Mouse (Mus musculus) heart, postnatal 0 days (tissue): ENCODE results near the gene Als2cr12. TPM values are rescaled to one million over a fixed set of nuclear protein-coding genes. Genes with fewer than 3 reads are reported as not detected.

ENCODE experiments used
- ATAC-seq: fragments of 200-750 bp; cut with Nextera tagmentation; 2 replicates; pipeline ENCODE4 v1.8.0; 2017; ENCODE audit warnings: low read depth, moderate number of reproducible peaks, moderate library complexity; ENCODE audit not compliant: insufficient read depth
- DNase-seq: peaks from one replicate; pipeline ENCODE4 v3.0.0-alpha.2; 2016; ENCODE audit warnings: low spot score
- H3K27ac ChIP-seq: fragments of 300-500 bp; sonication (generic); 2 replicates; pipeline ENCODE4 v1.5.1; 2014; ENCODE audit warnings: low read depth, mild to moderate bottlenecking
- H3K27me3 ChIP-seq: fragments of 300-500 bp; sonication (generic); 2 replicates; pipeline ENCODE4 v1.6.1; 2014; ENCODE audit warnings: low read length, mixed read lengths; ENCODE audit not compliant: control insufficient read depth, insufficient read depth
- H3K36me3 ChIP-seq: fragments of 300-500 bp; sonication (generic); replicated peaks from 2 replicates; pipeline ENCODE4 v1.6.1; 2014; ENCODE audit warnings: low read length, mixed read lengths; ENCODE audit not compliant: control insufficient read depth, insufficient read depth
- H3K4me1 ChIP-seq: fragments of 300-500 bp; sonication (generic); 2 replicates; pipeline ENCODE4 v1.6.1; 2014; ENCODE audit warnings: antibody characterized with exemption; ENCODE audit not compliant: control insufficient read depth, insufficient read depth
- H3K4me2 ChIP-seq: fragments of 300-500 bp; sonication (generic); 2 replicates; pipeline ENCODE4 v1.6.1; 2014; ENCODE audit warnings: low read depth, mild to moderate bottlenecking, low read length, moderate library complexity
- H3K4me3 ChIP-seq: fragments of 300-500 bp; sonication (generic); 2 replicates; pipeline ENCODE4 v1.5.1; 2014; ENCODE audit warnings: low read depth, low read length
- H3K9ac ChIP-seq: fragments of 300-500 bp; sonication (generic); replicated peaks from 2 replicates; pipeline ENCODE4 v1.6.1; 2014; ENCODE audit warnings: low read depth, low read length, mixed read lengths
- H3K9me3 ChIP-seq: fragments of 300-500 bp; sonication (generic); replicated peaks from 2 replicates; pipeline ENCODE4 v1.6.1; 2016; ENCODE audit warnings: low read length; ENCODE audit not compliant: control insufficient read depth
- CTCF ChIP-seq: IDR thresholded peaks from 2 replicates; pipeline ENCODE4 v1.5.1; 2016; ENCODE audit warnings: antibody characterized with exemption, control low read depth, low read depth
- EP300 ChIP-seq: IDR thresholded peaks from 2 replicates; pipeline ENCODE4 v1.6.1; 2016; ENCODE audit warnings: antibody characterized with exemption, low read depth
- WGBS: fragments of 180-500 bp; shearing (Covaris S2); extraction: QIAGEN DNeasy Blood & Tissue Kit; methylation state at CpG from one replicate; pipeline ENCODE4 v1.1.7; 2014; 5-methylcytosine and 5-hydroxymethylcytosine counted together
- polyA plus RNA-seq: library from polyadenylated mRNA; unstranded; fragments of >200 nt; fragmentation: Nextera tagmentation; extraction: Ambion mirVana; gene quantifications from 2 replicates; pipeline ENCODE4 v1.2.1, GENCODE M21; 2015
- total RNA-seq: library from RNA; depleted of rRNA; stranded (reverse); fragments of >200 nt; gene quantifications from 2 replicates; pipeline ENCODE4 v1.2.3, GENCODE M21; 2014; ENCODE audit warnings: low replicate concordance

The Als2cr12 gene
- total and polyA plus RNA-seq, 2 experiments from 2014 or later: not detected

DNA sequence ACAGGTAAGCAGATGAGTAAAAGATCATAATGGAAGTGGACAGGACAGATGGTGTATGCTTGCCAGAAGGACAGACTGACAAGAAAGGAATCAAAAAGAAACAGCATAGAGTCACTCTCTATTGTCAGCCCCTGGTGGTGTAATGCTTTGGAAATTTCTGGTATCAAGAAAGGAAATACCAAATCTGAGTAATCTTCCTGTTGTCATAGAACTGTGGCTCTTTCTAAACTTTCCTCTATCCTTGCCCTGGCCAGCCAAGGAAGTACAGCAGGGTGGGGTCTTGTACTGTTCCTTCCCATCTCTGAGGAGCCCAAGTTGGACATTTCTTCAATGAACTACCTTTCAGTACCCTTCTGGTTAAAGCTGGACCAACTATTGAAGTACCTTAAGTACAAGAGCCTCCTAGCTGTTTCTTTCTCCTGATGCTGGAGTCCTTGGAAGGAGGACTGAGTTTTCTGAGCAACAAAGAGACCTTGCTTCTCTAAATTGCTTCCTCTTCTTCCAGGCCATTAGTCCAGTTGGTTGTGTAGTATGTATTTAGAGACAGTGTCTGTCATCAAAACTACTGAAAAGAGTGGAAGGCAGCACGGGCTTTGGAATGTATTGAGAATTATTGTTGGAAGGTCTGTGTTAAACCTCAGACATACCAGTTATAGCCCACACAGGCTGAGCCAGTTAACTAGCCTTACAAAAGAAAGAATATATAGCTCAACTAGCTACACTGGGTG is 31.4 kb upstream of the Als2cr12 start:
- no peak overlapping the region for H3K9ac ChIP-seq
- H3K4me1 ChIP-seq: peaks cover 23% of the 10 kb centered on the region
- TF ChIP-seq CTCF (peak; percentile 15; the same call in 1 of the 2 replicates), EP300 (no peak)
- peak overlapping the region; percentile 60 for H3K27ac ChIP-seq
- H3K36me3 ChIP-seq: peaks cover 44% of the 10 kb centered on the region
- ATAC-seq (peak; percentile 65), DNase-seq (peak; percentile 29)
- 73% methylated on average over 1 of the region's 1 CpGs for WGBS
- no peak overlapping the region for H3K4me2 ChIP-seq
- no peaks in the 10 kb centered on the region for H3K27me3 ChIP-seq
- H3K4me3 ChIP-seq: no peak overlapping the region
- no peaks in the 10 kb centered on the region for H3K9me3 ChIP-seq

GRCm38 (mm10) chr1:58725767-58726166 is 30.0 kb upstream of the Als2cr12 start:
- H3K4me2 ChIP-seq: no peak overlapping the region
- no peak overlapping the region for H3K9ac ChIP-seq
- ATAC-seq: no peak
- WGBS: 76% methylated on average over 5 of the region's 5 CpGs
- peak overlapping the region; percentile 38; the same call in 1 of the 2 replicates for H3K27ac ChIP-seq
- no peak overlapping the region for H3K4me3 ChIP-seq
- no peak for DNase-seq
- H3K4me1 ChIP-seq: peaks cover 30% of the 10 kb centered on the region
- TF ChIP-seq EP300: no peak
- no peak for TF ChIP-seq CTCF
- peaks cover 31% of the 10 kb centered on the region for H3K36me3 ChIP-seq
- H3K27me3 ChIP-seq: no peaks in the 10 kb centered on the region
- H3K9me3 ChIP-seq: no peaks in the 10 kb centered on the region

- no peak overlapping the region for H3K9ac ChIP-seq
- no peak overlapping the region for H3K27ac ChIP-seq
- H3K27me3 ChIP-seq: no peaks in the 10 kb centered on the region
- H3K4me1 ChIP-seq: peaks cover 30% of the 10 kb centered on the region
- no peaks in the 10 kb centered on the region for H3K9me3 ChIP-seq
- ATAC-seq: no peak
- DNase-seq: no peak
- no peak overlapping the region for H3K4me3 ChIP-seq
- no peak overlapping the region for H3K4me2 ChIP-seq
- TF ChIP-seq CTCF (no peak), EP300 (no peak)
- peaks cover 28% of the 10 kb centered on the region for H3K36me3 ChIP-seq
These were observed 29.3 kb upstream of the Als2cr12 start for GRCm38 (mm10) chr1:58725095-58725494.

GRCm38 (mm10) chr1:58724533-58724932 is 28.7 kb upstream of the Als2cr12 start:
- peaks cover 33% of the 10 kb centered on the region for H3K4me1 ChIP-seq

DNA sequence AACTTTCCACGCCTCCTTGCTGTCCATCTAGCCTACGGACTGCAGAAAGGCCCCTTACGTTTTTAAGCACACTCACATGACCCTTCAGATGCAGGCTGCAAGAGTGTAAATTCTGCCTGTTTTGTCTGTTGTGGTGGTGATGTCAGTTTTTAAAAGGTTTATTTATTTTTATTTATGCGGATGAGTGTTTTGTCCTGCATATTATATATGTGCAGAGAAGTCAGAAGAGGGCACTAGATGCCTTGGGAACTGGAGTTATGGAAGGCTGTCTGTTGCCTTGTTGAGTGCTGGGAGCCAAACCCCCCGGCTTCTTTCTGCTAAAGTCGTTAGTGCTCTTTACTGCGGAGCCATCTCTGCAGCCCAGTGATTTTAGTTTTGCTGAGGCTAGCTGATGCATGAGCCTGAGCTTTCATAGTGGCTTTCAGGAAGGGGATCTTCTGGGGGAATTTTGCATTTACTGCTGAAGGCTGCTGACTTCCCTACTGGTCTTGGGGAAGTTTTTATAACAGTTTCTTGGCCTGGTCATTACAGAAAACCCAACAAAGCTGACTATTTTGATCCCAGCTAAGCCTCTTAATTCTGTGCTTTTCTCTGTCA is 28.1 kb upstream of the Als2cr12 start:
- WGBS: 58% methylated on average over 7 of the region's 7 CpGs
- Histone ChIP-seq H3K4me2 (no peak overlapping the region), H3K27ac (peak overlapping the region; percentile 43), H3K9me3 (no peaks in the 10 kb centered on the region), H3K36me3 (peaks cover 19% of the 10 kb centered on the region), H3K4me3 (no peak overlapping the region), H3K27me3 (no peaks in the 10 kb centered on the region), H3K4me1 (peaks cover 35% of the 10 kb centered on the region), H3K9ac (no peak overlapping the region)
- TF ChIP-seq EP300: no peak
- no peak for TF ChIP-seq CTCF
- no peak for ATAC-seq
- DNase-seq: no peak

More at GRCm38 (mm10) chr1:58724533-58724932, 28.7 kb upstream of the Als2cr12 start:
- ATAC-seq: no peak
- H3K27me3 ChIP-seq: no peaks in the 10 kb centered on the region
- no peak for DNase-seq
- no peak overlapping the region for H3K27ac ChIP-seq
- no peak overlapping the region for H3K4me3 ChIP-seq
- peaks cover 22% of the 10 kb centered on the region for H3K36me3 ChIP-seq
- 37% methylated on average over 6 of the region's 9 CpGs for WGBS
- TF ChIP-seq EP300 (no peak), CTCF (no peak)
- H3K4me2 ChIP-seq: no peak overlapping the region
- no peaks in the 10 kb centered on the region for H3K9me3 ChIP-seq
- H3K9ac ChIP-seq: no peak overlapping the region
